Mouse (Mus musculus) lung, postnatal 25 days (tissue): ENCODE results near the gene Eppin.

Source experiments
- DNase-seq: peaks from one replicate; pipeline ENCODE4 v3.0.0; 2022; ENCODE audit warnings: low spot score

Eppin gene

DNA sequence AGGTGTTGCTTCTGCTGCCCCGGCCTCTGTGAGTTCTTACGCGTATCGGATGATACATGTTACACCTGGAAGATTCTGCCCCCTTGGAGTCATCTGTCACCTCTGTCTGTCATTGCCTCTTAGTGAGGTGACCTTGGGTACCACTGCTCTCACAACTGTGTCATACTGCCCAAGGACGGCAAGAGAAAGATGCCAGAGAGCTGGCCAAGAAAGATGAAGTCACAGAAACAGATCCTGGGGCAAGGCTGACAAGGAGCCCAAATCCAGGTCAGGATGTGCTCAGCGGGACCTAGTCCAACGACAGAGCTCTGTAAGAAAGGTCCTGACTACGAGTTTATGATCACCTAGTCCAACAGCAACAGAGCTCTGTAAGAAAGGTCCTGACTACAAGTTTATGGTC, 33.3 kb downstream of the Eppin start:
- DNase-seq = no peak

DNA sequence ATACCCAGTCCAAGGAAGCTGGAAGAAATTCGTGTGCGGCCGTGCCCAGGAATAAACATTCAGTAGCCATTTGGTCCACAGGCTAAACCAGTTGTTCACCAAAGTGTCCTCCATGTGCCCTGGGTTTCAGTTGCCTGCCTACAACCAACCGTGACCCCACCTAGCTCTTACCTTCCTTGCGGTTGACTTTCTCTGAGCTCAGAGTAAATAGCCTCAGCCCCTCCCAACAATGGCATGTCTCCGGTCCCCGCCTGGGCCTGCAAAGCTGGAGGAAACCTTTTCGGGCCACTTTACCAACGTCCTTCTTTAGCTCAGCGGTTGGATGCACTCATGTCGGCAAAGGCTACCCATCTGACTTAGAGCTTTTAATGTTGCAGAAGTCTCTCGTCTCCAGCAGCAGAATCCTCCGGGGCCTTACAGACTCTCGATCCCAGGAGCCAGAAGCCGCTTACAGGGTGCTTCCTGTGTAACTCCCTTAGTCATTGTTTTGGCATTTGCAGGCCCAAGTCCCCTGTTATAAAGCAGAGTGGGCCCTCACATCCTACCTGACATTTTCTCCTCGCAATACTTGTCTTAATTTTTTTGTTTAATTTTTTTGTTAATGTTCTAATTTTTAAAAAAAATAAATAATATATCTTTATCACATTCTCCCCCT, 34.3 kb downstream of the Eppin start:
- DNase-seq = peak; percentile 69

DNA sequence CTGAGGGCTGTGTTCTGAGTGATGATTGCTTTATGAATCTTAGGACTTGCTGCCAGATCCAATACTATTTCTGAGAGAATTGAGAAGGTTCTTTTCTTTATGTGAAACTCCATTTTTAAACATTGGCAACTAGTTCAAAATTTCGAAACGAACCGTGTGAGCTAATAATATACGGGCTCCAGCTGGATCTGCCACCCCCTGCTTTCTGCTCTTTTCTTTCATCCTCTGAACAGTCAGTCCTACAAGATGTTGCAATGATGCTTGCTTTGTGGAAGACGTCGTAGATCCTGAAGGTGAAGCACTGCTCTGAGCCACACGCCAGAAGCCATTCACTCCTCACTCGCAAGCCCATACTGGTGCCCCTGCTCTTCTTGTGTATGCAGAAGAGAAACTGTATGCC, 35.0 kb downstream of the Eppin start:
- DNase-seq = no peak

DNA sequence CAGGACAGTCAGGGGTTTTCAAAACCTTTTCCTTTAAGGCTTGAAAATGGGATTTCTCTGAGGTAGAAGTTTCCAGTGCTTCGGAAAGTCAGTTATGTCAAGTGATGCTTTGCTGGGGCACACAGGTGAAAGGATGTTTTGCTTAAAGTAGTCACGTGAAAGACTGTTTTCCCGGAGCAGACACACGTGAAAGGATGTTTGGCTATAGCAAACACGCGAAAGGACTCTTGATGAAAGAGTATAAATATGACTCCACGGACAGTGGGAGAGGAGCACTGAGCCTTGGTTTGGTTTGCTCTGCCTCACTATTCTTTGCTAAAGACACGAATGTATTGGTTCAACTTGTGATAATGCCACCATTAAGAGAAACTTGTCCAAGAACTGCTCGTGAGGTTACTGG, 41.9 kb downstream of the Eppin start:
- DNase-seq = peak; percentile 43

DNA sequence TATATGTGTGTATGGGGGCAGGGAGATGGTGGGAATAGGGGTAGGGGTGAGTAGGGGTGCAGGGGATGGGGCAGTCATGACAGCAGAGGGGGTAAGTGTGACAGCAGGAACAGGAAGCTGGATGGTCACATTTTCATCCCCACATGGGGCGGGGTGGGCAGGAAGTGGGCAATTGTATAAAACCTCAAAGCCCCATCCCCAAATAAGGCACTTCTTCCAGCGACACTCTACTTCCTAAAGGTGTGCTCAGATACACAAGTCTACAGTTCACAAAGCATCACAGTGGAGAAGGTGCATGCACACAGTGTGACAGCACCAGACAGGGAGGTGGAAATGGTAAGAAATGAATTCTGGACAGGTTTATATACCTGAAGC, 42.5 kb downstream of the Eppin start:
- DNase-seq = no peak

DNA sequence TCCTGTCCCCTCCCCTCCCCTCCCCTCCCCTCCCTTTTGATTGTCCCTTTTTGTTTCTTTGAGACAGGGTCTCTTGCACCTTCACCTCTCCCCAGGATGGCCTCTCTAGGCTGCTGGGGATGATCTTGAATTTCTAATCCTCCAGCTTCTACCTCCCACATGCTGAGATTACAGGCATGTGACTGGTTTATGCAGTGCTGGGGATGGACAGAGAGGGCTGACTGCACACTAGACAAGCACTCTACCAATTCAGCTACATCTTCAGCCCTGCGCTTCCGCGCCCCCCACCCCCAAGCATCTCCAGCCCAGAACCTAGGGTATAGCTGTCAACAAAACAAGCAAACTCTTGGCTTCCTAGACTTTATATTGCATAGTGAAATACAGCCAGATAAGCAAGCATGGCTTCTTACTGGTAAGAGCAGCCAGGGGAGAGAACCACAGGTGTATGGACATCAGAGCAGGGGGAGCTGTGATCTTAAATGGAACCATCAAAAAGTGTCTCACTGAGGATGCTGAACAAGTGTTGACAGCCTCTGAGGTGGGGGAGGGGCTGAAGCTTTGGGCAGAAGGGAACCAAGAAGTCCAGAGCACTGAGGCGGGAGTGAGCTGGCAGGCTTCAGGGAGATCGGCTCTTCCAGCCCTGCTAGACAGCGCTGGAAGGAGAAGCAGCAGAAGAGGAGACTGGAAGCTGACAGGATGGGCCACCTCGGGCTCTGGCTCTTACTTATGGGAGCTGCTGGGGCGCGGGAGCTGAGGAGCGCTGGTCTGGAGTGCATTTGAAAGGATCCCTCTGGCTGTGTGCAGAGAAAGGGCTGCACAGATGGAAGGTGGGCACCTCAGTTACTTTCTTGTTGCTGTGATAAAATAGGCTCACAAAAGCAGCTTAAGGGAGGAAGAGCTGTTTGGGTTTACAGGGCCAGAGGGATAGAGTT, 43.2 kb downstream of the Eppin start:
- no peak for DNase-seq

DNA sequence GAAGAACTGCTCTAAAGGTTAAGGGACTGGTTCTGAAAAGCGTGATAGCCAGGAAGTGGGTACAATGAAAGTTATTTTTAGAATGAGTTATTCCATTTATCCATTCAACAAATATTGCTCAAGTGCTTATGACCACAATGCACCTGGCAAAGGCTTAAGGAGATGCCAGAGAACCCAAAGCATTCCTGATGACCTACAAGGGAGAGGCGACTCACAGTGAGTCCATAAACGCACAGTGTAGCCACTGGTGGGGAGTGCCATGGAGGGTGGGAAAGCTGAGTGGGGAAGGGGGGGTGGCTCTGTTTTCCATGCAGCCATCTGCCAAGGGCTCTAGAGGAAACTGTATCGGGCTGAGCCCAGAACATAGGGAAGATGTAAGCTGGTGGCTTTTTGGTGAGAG, 44.1 kb downstream of the Eppin start:
- peak; percentile 77 for DNase-seq

DNA sequence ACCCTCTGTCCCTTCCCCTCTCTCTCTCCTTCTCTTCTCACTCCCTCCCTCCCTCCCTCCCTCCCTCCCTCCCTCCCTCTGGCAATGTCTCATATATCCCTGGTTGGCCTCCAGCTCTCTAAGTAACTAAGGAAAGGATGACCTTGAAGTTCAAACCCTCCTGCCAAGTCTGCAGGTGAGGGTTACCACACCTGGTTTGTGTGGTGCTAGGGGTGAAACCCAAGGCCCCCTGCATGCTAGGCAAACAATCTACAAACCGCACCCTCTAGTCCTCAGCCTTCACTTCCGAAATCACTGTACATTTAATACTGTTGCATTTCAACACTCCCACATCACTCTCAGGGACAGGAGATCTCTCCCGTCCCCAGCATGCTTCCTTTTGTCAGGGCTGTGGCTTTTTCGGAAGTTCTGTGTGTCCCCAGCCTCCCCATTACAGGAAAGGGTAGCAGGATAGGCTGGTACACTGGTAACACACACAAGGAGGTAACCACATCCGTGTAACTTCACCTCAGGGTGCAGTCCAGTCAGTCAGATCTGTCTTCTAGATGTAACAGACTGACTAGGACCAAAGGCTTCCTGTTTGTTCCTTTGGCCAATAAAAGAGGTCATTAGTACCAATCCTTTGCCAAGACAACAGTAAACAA, 48.8 kb downstream of the Eppin start:
- DNase-seq = no peak

DNA sequence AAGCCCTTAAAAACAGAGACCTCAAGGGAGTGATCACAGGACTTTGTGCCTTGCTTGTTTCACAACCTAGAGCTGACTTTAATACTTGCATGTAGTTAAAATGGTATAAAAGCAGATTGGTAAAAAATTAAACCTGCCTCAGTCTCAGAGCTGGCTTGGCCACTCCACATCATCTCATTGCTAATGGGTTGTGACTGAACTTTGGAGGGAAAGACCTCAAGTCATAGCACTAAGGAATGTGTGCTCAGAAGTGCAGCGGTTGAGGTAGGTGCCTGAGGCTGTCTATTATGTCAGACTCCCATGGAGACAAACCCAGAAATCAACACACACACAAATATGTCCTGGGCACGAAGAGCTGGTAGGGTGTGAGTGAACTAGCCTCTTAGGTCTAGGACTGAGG, 49.6 kb downstream of the Eppin start:
- no peak for DNase-seq

DNA sequence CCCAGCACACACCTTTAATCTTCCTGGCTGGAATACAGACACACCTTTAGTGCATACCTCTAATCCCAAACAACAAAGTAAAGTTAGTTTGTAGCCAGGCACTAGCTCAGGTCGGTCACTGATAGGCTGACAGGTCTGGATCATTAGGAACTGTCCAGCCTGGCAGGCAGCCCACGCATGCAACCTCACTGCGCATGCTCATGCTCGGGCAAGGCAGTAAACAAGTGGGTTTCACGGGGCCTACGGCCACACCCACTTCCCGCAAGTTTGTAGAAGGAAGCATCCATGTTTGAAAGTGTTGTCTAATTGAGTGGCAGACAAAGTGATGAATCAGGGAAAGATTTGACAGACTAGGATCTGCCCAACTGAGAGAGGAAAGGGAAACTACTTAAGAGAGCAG, 50.8 kb downstream of the Eppin start:
- no peak for DNase-seq

DNA sequence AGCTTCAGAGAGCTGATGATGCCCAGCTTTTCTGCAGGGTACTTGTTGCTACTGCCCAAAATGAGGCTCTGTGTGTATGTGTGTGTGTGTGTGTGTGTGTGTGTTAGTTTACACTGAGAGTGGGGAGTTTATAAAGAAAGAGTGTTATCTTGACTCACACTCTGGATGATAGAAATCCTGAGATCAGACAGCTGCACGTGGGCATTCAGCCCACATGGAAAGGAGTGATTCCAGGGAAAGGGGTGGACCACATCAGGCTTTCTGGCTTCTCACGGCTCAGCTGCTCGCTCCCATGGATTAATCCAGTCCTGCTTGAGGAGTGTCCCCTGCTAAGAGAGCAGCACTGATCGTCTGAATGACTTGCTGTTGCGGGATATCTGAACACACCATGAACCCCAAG, 51.3 kb downstream of the Eppin start:
- DNase-seq = no peak

DNA sequence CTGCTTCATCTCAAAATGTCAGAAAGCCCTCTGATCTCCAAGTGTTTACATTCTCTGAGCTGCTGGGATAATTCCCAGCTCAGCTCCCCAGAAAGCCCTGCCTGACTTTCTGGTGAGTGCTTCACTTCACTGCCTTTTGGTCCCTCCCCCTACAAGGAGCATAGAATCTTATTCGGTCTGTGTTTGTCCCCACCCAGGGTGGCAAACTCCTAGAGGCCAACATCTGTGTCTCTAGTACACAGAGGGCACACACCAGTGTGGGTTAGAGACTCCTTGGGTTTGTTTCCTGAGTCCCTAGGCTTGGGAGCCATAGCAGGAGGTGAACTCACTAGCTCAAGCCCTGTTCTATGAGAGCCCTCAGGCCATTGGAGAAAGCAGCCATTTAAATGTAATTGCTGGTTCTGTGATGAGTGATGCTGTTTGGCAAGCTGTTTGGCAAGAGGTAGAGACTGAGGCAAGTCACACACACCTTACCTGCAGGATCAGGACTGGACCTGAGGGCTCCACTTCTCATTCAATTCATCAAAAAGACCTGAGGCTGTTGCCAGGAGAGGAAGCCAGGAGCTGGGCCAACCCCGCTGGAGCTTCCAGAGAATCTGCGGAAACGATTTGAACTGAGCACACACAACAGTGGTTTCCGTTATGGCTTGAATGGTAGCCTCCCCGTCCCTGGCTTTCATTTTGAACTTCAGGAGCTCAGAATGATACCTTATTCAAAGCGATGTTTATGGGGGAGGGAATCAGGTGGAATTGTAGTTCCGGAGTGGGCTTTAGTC, 52.6 kb downstream of the Eppin start:
- DNase-seq = no peak
